Mouse (Mus musculus) left cerebral cortex, postnatal 36 days (tissue): Measurements from ENCODE around the gene Bicral. TPM values are rescaled to one million over a fixed set of nuclear protein-coding genes. Genes with fewer than 3 reads are reported as not detected.

Source experiments
- DNase-seq, 2 experiments: peaks; one replicate each; pipeline ENCODE4 v3.0.0; 2021 to 2022; ENCODE audit warnings: low spot score in 2 of 2, mixed read lengths in 1 of 2
- intact Hi-C: fragments of 180-260 bp; cut with DNase I; formaldehyde crosslinking; loops from one replicate; pipeline ENCODE4 v1.15.1; 2025
- total RNA-seq, 2 experiments: library from RNA; stranded (reverse); gene quantifications; 2 replicates each; pipeline ENCODE4 v1.2.3; 2021

The Bicral gene
- total RNA-seq: 10 to 100 TPM; 52.7 to 58.5 TPM

DNA sequence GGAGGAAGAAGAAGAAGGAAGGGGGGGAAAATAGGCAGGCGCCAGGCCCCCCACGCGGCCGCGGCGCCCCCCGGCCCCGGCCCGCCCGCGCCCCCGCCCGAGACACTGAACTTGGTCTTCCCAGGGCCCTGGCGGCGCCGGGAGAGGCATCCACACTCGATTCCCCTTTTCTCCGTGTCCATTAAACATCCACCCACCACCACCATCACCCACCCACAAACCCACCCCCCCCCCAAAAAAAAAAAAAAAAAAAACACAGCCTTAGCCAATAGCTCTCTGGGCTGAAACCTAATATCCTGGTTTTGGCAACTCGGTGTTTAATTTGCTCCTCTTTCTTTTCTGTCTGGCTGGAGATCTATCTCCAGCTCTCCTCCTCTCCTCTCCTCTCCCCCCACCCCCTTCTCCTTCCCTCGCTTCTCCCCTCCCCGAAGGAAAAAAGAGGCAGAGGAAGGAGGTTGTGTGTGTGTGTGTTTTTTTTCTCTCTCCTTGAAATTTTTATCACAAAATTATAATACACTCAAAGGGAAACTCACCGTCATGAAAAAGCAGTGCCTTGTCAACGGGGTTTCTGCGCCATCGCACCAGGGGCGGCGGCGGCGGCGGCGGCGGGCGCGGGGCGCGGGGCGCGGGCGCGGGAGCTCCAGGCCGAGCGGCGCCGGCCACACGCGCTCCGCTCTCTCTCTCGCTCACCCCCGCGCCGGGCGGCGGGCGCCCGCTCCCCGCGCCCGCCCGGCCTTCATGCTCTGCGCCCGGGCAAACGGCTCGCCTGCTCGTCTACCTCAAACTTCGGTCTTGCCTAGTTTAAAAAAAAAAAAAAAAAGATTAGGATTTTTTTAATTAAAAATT lies at the start of gene Bicral:
Gene Bicral, minus strand, starts transcription at position 580 of the 846 bp plus-strand sequence.
- intact Hi-C loops: loop anchor here (1.0 to 5.0 kb wide), 2 partner anchors 32 to 76 kb away; partner anchors contain the start of genes Rpl7l1 and Tbcc
- peak; percentile 71 to 76 for DNase-seq

GRCm38 (mm10) chr17:46903876-46904490 lies 45.7 kb upstream of the Bicral start:
- peak; percentile 64 to 74 for DNase-seq
- intact Hi-C loops: loop anchor here (5.0 kb wide), 1 partner anchor 128 kb away; no protein-coding TSS in a partner anchor

- intact Hi-C loops: loop anchor here (5.0 kb wide), 1 partner anchor 131 kb away; no protein-coding TSS in a partner anchor
- no peak for DNase-seq
These were observed 42.7 kb upstream of the Bicral start for GRCm38 (mm10) chr17:46900941-46901340.

GRCm38 (mm10) chr17:46897221-46897950 lies 39.1 kb upstream of the Bicral start:
- intact Hi-C loops: no loop called here

DNA sequence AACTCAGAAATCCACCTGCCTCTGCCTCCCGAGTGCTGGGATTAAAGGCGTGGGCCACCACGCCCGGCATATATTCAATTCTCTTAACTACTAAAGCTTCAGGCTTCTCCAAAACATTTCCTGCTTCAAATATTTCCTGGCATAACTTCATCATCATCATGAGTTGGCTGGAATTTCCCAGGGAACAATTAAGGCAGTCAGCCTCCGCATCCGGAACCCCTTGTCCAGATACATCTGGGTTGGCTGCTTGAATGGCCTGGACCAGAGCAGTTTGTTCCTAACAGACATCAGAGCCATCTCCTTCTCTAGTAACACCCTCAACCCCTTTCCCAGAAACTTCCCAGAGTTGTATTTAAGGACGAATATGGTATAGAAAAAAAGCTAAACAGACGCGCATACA lies 37.1 kb upstream of the Bicral start:
- DNase-seq: no peak
- intact Hi-C loops: no loop called here

More at GRCm38 (mm10) chr17:46897221-46897950, 39.1 kb upstream of the Bicral start:
- DNase-seq: no peak

DNA sequence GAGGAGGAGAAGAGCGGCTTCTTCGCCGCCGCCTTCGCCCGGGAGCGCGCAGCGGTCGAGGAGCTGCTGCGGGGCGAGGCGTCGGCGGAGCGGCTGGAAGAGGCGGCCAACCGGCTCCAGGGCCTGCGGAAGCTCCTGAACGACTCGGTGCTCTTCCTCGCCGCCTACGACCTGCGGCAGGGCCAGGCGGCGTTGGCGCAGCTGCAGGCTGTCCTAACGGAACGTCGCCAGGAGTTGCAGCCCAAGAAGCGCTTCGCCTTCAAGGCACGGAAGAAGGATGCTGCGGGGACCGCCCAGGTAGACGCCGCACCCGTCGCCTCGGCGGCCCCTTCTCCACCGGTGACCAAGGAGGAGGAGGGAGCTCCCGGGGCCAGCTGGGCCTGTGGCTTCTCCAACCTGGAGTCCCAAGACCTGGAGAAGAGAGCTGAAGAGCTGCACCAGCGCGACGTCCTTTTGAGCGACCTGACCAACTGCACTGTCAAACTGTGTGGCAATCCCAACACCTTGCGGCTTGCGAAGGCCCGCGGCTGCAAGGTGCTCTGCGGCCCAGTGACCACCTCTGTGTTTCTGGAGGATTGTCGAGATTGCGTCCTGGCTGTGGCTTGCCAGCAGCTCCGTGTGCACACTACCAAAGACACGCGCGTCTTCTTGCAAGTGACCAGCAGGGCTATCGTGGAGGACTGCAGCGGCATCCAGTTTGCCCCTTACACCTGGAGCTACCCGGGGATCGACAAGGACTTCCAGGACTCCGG lies 32.7 kb upstream of the Bicral start:
- peak; percentile 24 to 80 for DNase-seq
- intact Hi-C loops: loop anchor here (1.0 to 2.0 kb wide), 2 partner anchors 34 to 108 kb away; partner anchors contain the start of gene Rpl7l1

GRCm38 (mm10) chr17:46890116-46890815 lies 32.0 kb upstream of the Bicral start, which contains the start of gene Tbcc:
Tbcc (plus strand) TSS chr17:46890684.
- intact Hi-C loops: loop anchor here (1.0 to 2.0 kb wide), 2 partner anchors 33 to 107 kb away; partner anchors contain the start of gene Rpl7l1

GRCm38 (mm10) chr17:46889450-46890084 lies 31.3 kb upstream of the Bicral start:
- intact Hi-C loops: loop anchor here (1.0 to 2.0 kb wide), 2 partner anchors 32 to 107 kb away; partner anchors contain the start of gene Rpl7l1
- peak; percentile 81 to 82 for DNase-seq

More at GRCm38 (mm10) chr17:46890116-46890815, 32.0 kb upstream of the Bicral start, which contains the start of gene Tbcc:
- DNase-seq: peak; percentile 96 to 97

DNA sequence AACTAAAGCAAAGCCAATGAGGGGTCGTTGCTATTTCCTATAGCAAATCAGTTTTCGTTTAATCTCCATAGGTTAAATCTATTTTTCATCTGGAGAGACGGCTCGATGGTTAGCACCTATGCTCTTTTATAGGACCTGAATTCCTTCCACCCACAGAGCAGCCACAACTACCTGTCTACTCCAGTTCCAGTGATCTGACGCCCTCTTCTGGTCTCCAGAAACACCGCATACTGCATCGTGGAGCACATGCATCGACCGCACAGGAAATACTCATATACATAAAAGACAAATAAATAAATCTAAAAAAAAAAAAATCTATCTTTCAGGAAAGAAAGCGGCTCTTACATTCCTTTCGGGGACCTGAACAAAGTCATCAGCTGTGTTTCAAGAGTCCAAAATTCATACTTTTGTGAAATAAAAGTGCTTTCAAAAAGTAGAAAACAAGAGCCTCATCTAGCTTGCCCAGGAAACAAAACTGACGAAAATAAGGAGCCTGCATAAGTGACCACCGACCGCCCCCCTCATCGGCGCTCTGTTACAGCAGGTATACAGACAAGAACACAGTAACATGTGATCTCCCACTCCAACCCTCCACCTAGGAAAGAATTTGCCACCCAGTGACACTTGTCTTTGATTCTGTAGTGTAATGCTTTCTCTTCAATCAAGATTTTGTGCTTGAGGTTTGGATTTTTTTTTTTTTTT lies 30.4 kb upstream of the Bicral start:
- intact Hi-C loops: no loop called here
- DNase-seq: peak in 1 of 2 experiments; percentile 30

DNA sequence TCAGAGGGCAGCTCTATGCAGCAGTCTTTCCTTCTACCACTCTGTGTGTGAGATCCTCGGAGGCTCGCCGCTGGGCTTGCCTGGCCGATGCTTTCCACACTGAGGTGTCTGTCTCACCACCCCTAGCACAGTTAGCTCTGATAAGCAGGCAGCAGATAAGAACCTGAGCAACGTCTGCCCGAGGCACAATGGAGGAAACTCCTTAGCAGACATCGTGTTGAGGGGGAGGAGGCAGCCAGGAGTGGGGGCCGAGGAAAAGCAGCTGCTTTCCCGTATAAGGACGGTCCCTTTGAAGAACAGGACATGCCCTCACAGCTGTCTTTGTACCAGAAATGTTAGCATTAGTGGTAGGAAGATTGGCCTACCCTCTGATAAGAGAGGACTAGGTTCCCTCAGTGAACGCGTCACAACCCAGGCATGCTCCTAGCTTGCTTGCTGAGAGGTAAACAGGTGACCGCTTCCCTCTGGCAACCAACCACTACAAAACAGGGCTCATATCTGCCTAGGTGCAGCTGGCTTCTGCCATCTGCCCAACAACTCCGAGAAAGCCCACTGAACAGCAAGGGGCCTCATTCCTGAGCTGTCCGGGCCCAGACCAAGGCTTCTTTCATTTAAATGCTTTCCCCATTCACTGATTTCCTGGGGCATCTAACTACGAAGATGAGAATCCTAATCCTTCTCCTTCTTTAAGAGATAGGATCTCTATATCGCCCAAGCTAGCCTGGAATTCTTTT lies 27.8 kb upstream of the Bicral start:
- intact Hi-C loops: no loop called here
- DNase-seq: no peak

DNA sequence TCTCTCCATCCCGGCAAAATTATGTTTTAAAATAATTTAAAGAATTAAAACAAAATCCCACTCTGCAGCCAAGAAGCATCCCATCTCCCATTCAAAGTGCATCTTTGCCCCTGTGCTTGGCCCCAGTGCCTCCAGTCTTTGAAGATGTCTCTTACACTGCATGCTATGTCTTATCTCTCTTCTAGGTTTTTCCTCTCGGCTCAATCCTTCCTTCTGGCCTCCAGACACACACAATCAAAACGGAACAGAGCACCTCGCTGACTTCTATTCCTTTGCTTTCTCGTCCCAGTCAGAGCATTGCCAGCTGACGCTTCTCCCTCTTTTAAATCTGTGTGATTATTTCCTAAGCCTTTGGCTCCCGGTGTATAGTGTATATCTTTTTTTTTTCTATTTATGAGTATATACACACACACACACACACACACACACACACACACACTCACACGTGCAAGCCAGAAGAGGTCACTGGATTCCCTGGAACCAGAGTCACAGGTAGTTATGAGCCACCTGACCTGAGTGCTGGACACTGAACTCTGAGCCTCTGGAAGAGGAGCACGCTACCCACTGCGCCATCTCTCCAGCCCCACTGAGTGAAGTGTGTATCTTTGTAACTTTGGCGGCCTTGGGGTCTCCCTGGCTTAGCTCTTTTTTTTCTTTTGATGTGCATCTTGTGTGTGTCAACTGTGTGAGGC lies 27.1 kb upstream of the Bicral start:
- intact Hi-C loops: no loop called here
- no peak for DNase-seq

- intact Hi-C loops: no loop called here
- no peak for DNase-seq
These were observed 26.5 kb upstream of the Bicral start for GRCm38 (mm10) chr17:46884766-46885165.

- intact Hi-C loops: no loop called here
These were observed 24.8 kb upstream of the Bicral start for GRCm38 (mm10) chr17:46883107-46883506.

DNA sequence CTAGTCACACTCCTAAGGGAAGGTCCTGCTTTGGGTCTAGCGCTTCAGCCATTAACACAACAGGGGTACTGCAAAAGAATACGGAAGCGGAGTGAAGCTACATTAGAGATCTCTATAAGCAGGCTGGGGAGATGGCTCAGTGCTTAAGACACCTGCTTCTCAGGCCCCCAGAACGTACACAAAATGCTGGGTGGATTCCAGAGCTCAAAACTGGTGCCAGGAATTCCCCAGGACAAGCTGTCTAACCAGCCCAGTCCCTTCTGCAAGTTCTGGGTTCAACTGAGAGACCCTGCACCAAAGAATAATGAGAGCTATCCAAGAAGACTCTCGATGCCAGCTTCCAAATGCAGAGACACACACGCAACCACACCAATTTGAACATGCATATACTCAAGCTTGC lies 23.4 kb upstream of the Bicral start:
- DNase-seq: no peak
- intact Hi-C loops: no loop called here

More at GRCm38 (mm10) chr17:46883107-46883506, 24.8 kb upstream of the Bicral start:
- no peak for DNase-seq

DNA sequence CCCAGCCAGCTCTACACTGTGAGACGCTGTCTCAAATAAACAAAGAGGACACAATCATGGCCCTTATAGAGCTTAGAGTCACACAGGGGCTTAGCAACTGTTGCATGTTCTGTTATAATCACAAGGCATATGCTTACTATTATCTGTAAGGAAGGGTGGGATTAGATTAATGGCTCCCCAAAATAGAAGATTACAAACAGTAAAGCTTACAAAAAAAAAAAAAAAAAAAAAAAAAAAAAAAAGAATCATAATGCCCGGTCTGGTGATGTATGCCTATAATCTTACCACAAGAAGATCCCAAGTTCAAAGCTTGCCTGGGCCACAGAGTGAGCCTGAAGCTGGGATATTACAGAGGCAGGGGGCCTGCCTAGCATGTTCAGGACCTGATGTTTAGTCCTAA lies 22.0 kb upstream of the Bicral start:
- intact Hi-C loops: no loop called here
- no peak for DNase-seq

DNA sequence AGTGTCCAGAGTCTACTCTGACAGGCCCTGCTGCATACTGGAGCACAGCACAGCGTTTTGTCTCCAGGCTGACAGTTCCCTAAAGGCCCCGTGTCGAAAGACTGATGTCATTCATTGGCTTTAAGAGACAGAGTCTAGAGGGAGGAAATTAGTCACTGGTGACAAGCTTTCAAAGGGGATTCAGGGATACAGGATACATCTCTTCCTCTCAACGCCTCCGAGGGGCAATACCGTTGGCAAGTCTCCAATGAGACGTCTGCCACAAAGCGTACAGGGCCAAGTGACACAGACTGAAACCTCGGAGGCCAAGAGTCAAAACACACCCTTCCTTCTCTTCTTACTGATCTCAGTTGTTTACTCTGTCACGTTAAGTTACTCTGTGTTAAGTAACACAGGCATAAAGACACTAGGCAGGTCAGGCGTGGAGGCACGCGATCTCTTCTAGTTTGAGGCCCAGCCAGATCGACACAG lies 21.6 kb upstream of the Bicral start:
- no peak for DNase-seq
- intact Hi-C loops: no loop called here
